In the genomic region with DNA sequence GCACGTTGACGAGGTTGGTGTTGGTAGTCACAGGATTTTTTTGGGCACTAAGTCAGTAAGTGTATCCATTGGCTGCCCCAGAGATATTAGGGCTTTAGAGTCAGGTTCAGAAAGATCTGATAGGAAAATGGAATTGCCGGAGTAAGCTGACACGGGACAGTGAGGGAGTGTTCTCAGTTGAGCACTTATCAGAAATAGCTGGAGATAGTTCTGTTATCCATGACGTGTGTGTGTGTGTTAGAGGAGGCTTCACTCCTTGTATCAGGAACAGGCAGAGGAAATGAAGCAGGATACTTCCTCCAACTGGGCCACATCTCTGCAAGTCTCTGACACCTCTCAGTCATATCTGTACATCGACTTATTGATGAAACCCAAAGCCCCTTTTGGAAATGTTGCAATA, we compare ENCODE assay signal across 26 mouse cellular contexts. TPM values are rescaled to one million over a fixed set of nuclear protein-coding genes. Genes with fewer than 3 reads are reported as not detected.
"Had no signal": no experiment of that assay in that cellular context is flagged by ENCODE, and none has a peak within 500 bp of the region (broad histone marks: within the 10 kb centered on the region; RNA-seq: fewer than 3 reads in every experiment).

No protein-coding gene starts in this region.

- H3K4me3 ChIP-seq: liver, embryonic 15.5 days; lung, embryonic 15.5 days; megakaryocyte, embryonic 14.5 days; midbrain, embryonic 10.5 days; midbrain, embryonic 12.5 days; myocyte; neural tube, embryonic 13.5 days; neural tube, embryonic 15.5 days had no signal

- H3K9ac ChIP-seq: liver, embryonic 15.5 days; lung, embryonic 15.5 days; midbrain, embryonic 12.5 days; neural tube, embryonic 13.5 days; neural tube, embryonic 15.5 days had no signal

- H3K27me3 ChIP-seq: liver, embryonic 15.5 days; lung, embryonic 15.5 days; megakaryocyte, embryonic 14.5 days; midbrain, embryonic 12.5 days; neural tube, embryonic 13.5 days; neural tube, embryonic 15.5 days had no signal

- ATAC-seq: lung, postnatal 0 days; midbrain, embryonic 16.5 days had no signal

- DNase-seq: lung, adult 2 months; lung, postnatal 14 days; lung, postnatal 36 days; midbrain, embryonic 14.5 days; retina, postnatal 1 day; right cerebral cortex, adult 18-20 months; right cerebral cortex, postnatal 25 days; right cerebral cortex, postnatal 4 days; spleen, adult 18-20 months had no signal

- H3K27ac ChIP-seq: liver, embryonic 15.5 days; lung, embryonic 15.5 days; macrophage; midbrain, embryonic 10.5 days; midbrain, embryonic 12.5 days; neural tube, embryonic 13.5 days; neural tube, embryonic 15.5 days had no signal

- H3K9me3 ChIP-seq: liver, embryonic 15.5 days; lung, embryonic 15.5 days; megakaryocyte, embryonic 14.5 days; midbrain, embryonic 10.5 days; midbrain, embryonic 12.5 days; neural tube, embryonic 13.5 days; neural tube, embryonic 15.5 days had no signal

- H3K4me2 ChIP-seq: liver, embryonic 15.5 days; lung, embryonic 15.5 days; midbrain, embryonic 12.5 days; neural tube, embryonic 13.5 days; neural tube, embryonic 15.5 days had no signal

- H3K4me1 ChIP-seq: lung, embryonic 15.5 days had no signal

RNA-seq across cellular contexts. Expression of a gene that starts 10.5 kb away (rescaled TPM):
- total RNA-seq: megakaryocyte progenitor cell, adult 5-6 weeks had no signal
- polyA plus RNA-seq: liver, embryonic 15.5 days; lung, adult 2 months; lung, embryonic 15.5 days; lung, postnatal 0 days; macrophage; midbrain, embryonic 14.5 days; myocyte; neural tube, embryonic 11.5 days; small intestine, adult 2 months; stomach, embryonic 16.5 days had no signal

RNA-seq across cellular contexts. Expression of a gene that starts 37.1 kb away (rescaled TPM):
- total RNA-seq: megakaryocyte progenitor cell, adult 5-6 weeks had no signal
- polyA plus RNA-seq: liver, embryonic 15.5 days; lung, embryonic 15.5 days; lung, postnatal 0 days; midbrain, embryonic 10.5 days; midbrain, embryonic 12.5 days; midbrain, embryonic 14.5 days; midbrain, embryonic 16.5 days; myocyte; neural tube, embryonic 11.5 days; neural tube, embryonic 13.5 days; neural tube, embryonic 15.5 days; stomach, embryonic 14.5 days; stomach, embryonic 16.5 days; thymus, postnatal 0 days had no signal
